Mouse (Mus musculus): Measurements from ENCODE around the gene Sestd1. TPM values are rescaled to one million over a fixed set of nuclear protein-coding genes. Genes with fewer than 3 reads are reported as not detected.

Sestd1 gene
- total RNA-seq, 2 experiments from 2014 or later = 20.3 to 21.2 TPM

DNA sequence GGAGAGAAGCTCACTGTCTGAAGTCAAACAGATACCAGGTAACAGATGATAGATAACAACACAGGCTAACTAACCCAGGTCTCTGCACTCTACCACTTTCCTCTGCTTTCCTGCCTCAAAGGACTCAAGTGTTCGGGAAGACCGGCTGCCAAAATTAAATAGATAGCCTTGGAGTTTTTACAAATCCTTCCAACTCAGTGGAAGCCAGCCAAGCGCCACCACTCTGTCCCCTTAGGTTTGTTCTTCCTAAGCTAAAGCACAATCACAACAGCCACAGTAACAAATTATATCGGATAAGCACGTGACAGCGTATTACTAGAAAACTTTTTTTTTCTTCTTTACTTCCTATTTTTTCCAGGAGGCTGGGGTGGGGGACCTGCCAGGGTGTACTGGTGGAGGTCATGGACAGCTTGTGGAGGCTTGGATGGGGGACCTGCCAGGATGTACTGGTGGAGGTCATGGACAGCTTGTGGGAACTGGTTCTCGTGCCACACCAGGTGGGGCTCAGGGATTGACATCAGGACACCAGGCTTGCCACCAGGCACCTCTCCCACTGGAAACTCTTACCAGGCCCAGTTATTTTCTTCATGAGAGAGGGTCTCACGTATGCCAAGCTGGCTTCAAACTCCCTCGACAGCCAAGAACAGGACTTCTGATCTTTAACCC is 5.3 kb downstream of the Sestd1 start:
- intact Hi-C loops (cut with DNase I) = no loop called here
- no peak for DNase-seq (ENCODE audit: low spot score)

DNA sequence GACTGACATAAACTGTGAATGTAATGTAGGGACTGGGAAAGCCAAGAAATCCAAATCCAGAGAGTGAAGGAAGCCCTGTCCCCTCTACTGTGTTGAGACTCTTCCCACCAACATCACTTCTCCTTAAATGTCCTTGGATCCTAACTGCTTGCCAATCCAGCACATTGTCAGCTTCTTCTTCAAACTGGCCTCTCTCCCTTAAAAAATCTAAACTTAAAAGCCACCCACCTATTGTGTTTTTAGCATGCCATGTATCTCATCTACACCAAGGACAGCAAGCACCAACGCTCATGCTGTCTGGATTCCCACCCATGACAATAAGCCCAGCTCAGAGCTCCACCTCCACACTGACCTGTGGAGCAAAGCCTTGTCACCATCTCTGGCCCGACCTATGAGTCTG is 7.4 kb downstream of the Sestd1 start:
- no peak for DNase-seq (ENCODE audit: low spot score)
- intact Hi-C loops (cut with DNase I) = no loop called here

DNA sequence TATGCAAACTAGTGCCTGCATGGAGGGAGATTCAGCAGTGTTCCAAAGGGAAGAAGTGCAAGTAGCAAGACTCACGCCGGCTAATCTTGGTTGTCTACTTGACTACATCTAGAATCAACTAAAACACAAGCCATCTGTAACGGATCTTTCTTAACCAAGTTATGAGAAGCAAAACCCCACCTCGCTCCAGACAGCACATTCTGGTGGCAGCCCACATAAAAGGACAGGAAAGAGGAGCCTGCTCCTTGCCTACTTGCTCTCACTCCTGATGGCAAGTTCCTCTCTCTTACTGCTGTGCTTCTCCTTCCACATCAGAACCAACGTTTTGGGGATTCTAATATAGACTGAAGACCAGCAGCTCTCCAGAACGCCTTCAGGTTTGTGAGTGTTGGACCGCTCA is 9.6 kb downstream of the Sestd1 start:
- intact Hi-C loops (cut with DNase I) = no loop called here
- DNase-seq (ENCODE audit: low spot score) = no peak

DNA sequence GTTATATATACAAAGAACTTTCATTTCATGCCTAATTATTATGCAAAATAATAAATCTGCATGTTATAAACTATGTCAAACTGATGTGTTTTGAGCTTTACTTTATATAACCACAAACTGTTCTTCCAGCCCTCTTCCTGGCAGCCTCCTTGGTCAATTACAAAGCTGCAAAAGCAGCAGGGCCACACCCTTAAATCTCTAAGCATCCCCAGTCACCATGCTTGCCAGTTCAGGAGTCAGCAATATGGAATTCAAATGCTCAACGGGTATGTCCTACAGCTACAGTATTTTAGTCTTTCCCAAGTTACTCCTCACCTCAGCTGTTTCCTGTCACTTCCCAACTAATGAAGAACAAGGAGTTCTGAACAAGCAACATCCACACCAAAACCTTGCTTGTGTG is 10.3 kb downstream of the Sestd1 start:
- DNase-seq (ENCODE audit: low spot score) = no peak
- intact Hi-C loops (cut with DNase I) = no loop called here

DNA sequence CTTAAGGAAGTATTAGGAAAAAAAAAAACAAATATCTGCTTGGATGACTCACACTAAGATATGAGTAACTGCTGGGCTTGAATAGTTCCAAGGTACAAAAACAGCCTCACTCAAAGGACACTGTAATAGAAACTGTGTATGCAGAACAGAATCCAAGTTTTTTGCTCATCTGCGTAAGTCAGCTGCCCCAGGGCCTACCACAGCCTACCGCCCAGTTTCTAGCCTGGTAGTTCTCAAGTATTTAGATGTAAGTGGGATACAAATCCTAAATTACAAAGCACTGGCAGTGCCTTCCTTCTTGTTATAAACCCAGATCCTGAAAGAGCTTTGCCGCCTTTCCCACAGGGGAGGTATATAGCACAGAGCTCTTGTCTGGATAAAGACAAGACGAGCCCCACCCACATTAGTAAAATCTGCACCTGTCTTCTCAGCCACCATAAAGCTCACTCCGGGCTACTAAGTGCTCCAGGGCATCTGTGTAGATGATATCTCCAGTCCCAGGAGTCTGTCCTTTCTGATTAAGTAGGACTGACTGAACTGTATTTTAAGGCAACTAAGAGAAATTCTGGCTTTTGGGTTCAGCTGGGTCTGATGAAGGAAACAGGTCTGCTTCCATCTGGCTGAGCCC is 11.7 kb downstream of the Sestd1 start:
- intact Hi-C loops (cut with DNase I) = no loop called here
- DNase-seq (ENCODE audit: low spot score) = no peak

DNA sequence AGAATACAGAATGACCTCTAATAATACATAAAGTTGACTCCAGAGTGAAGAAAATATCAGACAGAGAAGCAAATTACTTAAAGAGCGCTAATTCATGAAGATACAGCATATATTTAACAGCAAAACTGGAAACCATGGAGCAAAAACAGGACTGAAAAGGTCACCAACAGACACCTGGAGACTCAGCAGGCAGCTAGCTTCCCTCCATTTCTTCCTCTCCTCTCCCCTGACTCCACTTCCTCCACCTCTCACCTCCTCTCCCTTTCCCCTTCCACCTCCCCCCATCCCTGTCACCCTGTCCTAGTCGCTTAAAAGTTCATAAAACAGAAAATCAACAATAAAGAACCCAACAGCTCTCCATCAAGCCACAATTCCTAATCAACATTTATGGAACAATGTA is 13.5 kb downstream of the Sestd1 start:
- no peak for DNase-seq (ENCODE audit: low spot score)
- intact Hi-C loops (cut with DNase I) = no loop called here

DNA sequence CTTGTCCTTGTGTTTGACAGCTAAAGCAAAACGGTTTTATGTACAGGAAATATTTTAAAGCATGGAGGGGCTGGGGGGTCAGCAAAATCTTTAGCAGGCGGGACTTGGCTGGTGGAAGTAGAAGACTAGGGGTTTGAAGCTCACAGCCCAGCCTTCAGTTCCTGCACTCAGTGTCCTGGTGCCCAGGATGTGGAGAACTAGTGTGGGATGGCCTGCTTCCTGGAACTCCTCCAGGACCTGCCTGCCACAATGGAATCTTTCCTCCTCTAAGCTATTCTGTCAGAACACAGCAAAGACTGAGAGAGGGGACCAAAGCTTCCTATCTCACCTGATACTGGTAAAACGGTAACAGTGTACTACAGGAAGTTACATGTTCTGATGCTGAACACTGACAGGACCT is 14.4 kb downstream of the Sestd1 start:
- intact Hi-C loops (cut with DNase I) = no loop called here
- no peak for DNase-seq (ENCODE audit: low spot score)

DNA sequence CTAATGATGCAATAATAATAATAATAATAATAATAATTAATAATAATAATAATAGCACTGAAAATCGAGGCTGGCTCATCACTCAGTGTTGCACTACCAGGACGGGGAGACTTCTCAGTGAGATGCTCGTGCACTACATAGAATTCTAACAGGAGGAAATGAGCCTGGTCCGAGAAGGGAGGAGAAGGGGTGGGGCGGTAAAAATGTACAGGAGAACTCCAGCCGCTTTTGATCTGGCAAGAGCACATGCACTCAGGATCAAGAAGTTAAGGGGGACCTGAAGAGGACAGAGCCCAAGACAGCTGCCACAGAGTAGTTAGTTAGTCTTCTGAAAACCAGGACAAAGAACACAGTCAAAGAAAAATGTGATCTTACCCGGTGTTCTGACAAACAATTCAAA is 15.1 kb downstream of the Sestd1 start:
- DNase-seq (ENCODE audit: low spot score) = no peak
- intact Hi-C loops (cut with DNase I) = no loop called here

DNA sequence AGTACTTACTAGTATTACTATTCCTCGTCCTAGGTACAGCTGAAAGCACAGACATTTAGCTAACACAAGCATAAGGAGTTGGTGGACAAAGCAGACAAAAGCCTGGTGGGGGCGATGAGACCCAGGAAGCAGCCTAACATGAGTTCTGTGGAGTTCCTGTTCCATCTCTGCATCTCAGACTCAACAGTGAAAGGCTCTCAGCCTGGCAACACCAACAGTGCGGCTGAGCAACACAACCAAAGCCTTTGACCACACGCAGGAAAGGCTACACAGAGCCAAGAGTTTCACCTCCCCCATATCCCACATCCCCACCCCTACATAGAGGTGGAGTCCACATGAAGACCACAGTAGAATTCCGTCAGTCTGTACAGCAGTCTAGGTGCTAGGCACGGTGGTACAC is 15.8 kb downstream of the Sestd1 start:
- intact Hi-C loops (cut with DNase I) = no loop called here
- no peak for DNase-seq (ENCODE audit: low spot score)

DNA sequence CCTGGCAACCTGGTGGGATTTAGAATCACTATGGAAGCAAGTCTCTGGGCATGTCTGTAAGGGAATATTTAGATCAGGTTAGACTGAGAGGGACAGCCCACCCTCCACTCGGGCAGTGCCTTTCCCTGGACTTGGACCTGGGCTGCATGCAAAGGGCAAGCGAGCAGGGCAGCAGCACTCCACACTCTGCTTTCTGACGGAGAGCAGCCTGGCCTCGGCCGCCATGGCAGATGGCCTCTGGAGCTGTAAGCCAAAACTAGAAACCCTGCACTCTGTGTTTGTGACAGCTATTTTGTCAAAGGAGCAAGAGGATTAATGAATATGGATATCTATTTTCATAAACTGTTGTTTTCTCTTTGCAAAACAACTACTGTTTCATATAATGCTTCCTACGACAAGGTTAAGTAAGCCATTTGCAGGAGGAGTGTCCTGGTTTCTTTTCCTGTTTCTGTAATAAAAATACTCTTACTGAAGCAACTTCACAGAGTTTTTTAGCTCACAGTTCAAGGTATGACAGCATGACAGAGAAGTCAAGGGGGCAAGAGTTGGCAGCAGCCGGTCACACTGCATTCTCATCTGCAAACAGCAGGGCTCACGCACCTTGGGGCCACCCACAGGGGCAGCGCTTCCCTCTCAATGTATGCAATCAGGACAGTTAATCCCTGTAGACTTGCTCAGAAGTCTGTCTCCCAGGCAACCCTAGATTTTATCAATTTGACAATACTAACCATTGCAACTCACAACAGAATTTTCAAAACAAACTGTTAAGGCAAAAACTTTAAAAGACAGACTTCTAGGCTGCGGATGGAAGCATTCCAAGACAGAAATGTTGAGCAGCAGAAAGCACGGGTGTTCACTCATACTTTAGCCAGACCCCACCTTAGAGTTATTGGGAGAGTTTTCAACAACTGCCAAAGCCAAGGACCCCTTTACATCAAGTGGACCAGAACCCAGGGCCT is 16.6 kb downstream of the Sestd1 start:
- intact Hi-C loops (cut with DNase I) = no loop called here
- DNase-seq (ENCODE audit: low spot score) = no peak

DNA sequence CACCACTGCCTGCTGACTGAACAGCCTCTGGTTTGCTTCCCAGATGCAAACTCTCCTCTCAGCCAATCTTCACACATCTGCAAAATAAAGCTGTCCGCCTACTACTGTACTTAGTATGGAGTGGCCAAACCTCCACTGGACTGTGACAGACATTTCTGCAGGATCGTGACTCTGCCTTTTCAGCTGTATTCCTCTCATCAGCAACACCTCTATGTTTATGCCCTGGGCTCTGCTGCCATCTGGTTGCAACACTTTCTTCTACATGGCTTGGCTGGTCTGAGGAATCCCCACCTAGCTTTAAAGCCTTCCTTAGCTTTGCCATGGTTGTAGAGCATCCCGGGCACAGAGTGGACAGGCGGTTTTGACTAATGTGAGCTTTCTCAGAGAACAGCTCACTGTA is 20.3 kb downstream of the Sestd1 start:
- intact Hi-C loops (cut with DNase I) = no loop called here
- DNase-seq (ENCODE audit: low spot score) = no peak

DNA sequence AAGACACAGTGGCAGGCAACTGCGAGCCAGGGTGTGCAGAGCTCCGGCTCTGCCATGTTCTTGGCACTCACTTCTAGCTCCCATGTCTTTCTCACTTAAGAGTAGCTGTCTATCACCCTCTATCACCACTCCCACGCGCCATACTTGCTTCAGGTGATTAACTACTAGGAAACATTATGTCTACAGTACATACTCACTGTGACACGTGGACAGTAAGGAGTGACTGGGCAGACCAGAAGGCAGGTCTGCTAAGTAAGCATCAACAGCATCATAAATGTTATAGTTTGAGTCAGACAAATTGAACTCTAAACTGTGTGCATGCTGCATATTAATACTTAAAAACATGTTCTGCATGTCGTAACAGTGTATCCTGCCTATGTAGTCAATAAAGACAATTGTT is 27.2 kb downstream of the Sestd1 start:
- DNase-seq (ENCODE audit: low spot score) = no peak
- intact Hi-C loops (cut with DNase I) = no loop called here

DNA sequence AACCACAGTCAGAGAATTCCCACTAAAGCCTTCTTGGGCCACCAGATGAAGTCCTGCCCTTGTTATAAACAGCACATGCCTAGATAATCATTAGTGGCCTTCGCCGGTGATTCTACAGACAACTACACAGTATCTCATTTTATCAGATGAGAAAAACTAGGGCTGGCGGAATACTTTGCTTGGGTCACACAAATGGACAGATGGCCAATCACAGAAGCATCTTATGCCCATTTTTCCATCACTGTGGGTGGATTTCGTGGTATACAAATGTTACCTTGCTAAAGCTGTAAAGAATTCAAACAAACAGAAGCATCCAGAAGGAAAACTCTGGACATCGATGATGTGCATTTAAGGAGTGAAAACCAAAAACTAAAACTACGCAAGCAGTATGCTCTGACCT is 28.7 kb downstream of the Sestd1 start:
- intact Hi-C loops (cut with DNase I) = no loop called here
- no peak for DNase-seq (ENCODE audit: low spot score)

DNA sequence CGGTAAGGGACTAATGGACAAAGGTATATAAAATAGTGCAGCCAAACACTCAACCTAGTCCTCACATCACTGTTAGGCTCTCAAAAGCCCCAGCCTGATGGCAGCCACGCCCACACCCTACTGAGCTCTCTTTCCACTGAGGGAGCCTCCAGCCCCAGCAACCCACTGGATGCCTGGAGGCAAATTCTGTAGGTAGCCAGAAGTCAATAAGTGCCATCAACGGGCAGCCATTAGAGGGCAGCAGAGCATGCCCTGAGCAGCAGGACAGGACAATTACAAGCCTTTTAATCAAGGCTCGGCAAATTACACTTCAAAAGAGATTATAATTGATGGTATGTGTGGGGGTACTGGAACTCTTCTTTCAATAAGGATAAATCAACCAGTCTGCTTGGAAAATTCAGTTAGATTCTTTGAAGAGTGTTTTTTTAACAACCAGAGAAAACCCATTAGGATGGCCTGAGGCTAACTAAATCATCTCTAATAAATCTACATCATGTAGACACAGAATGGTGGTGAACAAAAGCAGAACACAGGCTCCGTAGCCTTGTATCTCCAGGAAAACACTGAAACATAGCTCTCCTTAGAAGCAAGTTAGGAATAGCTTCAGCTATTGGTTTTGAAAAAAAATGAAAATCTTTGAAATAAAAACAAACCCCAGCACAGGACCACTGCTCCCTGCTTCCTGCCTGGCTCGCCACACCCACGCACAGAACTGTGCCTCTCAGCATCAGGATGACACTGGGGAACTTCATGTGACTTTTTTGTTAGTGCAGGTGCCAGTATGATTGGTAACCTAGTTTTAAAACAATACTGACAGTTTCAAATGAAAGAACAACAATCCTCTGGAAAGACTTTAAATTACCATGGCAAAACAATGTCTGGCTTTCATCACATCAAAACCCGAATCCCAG is 30.4 kb downstream of the Sestd1 start:
- no peak for DNase-seq (ENCODE audit: low spot score)

DNA sequence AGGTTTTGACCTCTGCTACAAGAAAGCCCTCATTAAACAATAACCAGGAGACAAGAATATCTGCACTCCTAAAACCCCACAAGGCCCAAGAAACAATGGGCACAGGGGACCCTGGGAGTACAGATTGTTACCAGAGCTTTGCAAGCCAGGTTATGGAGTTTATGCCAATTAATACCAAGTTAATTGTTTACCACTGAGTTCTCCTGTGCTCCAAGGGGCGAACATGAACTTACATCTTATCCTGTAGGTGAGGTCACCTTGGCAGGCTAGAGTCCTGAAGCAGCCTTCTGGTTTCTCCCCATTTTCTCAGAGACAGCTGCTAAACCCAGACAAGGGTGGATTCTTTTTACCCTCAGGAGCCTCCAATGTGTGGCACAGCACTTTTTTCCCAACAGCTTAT is 32.0 kb downstream of the Sestd1 start:
- no peak for DNase-seq (ENCODE audit: low spot score)
- intact Hi-C loops (cut with DNase I) = no loop called here

More for the DNA sequence above, 30.4 kb downstream of the Sestd1 start:
- intact Hi-C loops (cut with DNase I) = loop anchor here (1.0 kb wide), 1 partner anchor 91 kb away; no protein-coding TSS in a partner anchor

DNA sequence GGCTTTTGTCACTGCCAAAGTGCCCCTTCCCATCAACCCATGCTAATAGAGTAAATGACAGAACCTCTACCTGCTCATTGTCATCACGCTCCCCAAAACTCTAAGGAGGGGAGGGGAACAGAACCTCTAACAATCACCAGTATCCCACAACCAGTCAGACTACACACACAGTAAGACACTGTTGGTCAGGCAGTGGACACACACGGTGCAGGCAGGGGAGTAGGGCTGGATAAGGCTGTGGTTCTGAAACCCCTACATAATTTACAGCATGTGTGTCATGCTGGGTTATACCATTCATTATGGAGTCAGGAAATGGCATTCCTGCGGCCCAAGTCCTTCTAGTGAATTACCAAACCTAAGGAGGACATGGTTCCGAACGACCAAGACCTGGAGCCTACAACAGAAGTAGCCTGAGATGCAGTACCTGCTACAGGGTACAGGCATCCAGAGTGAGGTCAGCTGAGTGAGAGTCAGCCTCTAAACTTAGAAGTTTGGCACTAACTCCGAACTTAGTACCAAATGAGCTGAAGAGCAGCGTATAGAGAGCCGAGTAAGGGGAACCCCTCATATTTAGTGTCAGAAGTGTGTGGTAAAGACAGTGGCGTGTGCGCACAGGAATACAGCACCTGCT is 33.1 kb downstream of the Sestd1 start:
- no peak for DNase-seq (ENCODE audit: low spot score)
- intact Hi-C loops (cut with DNase I) = no loop called here

DNA sequence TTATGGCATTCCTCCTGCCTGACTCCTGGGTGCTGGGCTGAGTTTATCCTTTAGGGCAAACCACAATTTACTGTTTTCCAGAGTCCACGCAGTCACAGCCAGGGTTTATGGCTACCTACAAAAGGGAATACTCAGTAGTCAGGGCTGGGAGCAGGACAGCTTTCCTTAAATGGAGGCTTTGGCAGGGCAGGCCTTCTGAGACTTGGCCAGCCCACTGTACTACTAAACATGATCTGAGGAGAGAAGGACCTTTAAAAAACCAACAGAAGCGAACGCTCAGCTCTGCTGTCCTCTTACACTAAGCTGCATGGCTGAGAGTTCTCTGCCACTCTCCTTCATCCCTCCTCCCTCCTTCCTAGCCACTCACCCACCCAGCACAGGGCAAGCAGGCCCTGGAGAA is 34.6 kb downstream of the Sestd1 start:
- intact Hi-C loops (cut with DNase I) = no loop called here
- DNase-seq (ENCODE audit: low spot score) = no peak

DNA sequence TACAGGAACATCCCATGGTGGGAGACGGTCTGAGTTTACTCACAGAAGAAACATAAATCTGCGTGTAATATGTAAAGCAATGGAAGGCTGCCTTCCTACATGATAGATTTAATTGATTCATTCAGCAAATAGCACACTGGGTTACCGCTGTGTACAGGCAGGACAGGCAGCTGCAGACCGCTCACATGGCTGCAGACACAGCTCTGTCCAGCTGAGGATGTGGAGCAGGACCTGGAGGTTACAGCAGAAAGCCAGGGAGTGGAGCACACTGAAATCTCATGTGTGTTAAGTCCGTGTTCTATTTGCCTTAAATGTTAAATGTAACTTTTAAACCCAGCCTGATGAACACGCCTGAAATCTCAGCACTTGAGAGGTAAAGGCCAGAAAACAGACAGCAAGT is 38.1 kb downstream of the Sestd1 start:
- DNase-seq (ENCODE audit: low spot score) = no peak
- intact Hi-C loops (cut with DNase I) = no loop called here

DNA sequence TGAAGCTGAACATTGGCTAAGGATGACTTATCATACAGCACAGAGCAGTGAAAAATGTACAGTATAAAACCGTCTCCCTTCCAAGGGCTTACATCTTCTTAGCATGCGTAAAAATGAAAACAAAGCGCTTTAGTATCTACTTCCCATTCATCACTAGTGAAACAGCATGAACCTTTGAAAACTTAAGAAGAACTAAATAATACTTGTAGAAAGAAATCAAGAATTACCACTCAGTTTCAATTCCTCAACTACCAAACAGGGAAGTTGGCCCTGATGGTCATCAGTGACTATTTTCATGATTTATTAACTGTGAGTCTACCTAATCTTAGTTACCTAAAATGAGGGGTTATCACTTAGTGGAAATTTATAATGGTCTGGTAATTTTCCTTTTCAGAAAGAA is 41.8 kb downstream of the Sestd1 start:
- no peak for DNase-seq (ENCODE audit: low spot score)
- intact Hi-C loops (cut with DNase I) = no loop called here

DNA sequence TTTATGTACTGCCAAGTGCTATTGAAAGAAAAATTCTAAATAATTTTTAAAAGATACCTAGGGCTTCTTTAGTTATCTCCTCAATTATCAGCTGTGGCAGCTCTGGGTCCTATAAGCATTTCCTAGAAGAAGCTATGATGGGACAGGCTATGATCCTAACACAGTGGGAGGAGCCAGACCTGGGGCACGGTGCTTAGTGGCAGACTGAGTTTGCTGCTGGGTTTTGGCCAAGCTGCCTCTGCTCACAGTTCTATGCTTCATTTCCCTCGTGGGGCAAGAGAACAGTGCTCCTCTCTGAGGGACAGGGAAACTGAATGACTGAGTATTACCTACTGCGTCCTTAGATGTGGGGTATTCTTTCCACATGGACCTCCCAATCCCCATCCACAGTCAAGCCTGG is 42.3 kb downstream of the Sestd1 start:
- intact Hi-C loops (cut with DNase I) = no loop called here
- DNase-seq (ENCODE audit: low spot score) = no peak
